Mouse (Mus musculus) right cerebral cortex, postnatal 36 days (tissue): Measurements from ENCODE around the gene Gm5849.
"Not testable (repeated sequence)": the region's sequence is repeated elsewhere in the genome, so short reads cannot be mapped to it uniquely, and the experiment has no call there.

Experiments used
- DNase-seq, 2 experiments: peaks; one replicate each; pipeline ENCODE4 v3.0.0; 2022; ENCODE audit warnings: low spot score in 2 of 2, mixed read lengths in 1 of 2

Gene Gm5849

GRCm38 (mm10) chr3:90777776-90778175 lies at the start of gene Gm5849:
TSS of gene Gm5849 (minus strand) at chr3:90777876.
- DNase-seq: not testable (repeated sequence)

DNA sequence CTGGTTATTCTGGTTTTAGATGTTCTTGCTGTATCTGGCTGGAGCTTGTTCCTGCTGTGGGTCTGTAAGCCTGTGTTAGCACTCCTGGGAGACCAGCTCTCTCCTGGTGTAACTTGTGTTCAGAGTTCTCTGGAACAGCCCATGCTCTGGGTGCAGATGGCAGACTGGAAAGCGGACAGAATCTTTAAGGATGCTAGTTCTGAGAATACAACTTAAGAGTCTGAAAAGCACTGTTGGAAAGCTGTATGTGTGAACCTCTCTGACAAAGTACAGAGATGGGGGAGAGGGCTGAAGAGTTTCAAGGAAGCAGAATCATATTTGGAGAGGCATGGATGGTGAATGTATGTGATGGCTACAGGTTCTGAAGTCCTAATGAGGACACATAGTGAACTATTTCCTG lies 28.0 kb downstream of the Gm5849 start:
- no peak for DNase-seq

GRCm38 (mm10) chr3:90726606-90727005 lies 51.1 kb downstream of the Gm5849 start, which contains the start of gene Pglyrp4:
TSS of gene Pglyrp4 (plus strand) at chr3:90726906.
- DNase-seq: no peak
